Mouse (Mus musculus) lung, adult 2 months (tissue): Measurements from ENCODE around the gene Lrrc30. TPM values are rescaled to one million over a fixed set of nuclear protein-coding genes. Genes with fewer than 3 reads are reported as not detected.

Experiments
- DNase-seq: peaks from one replicate; pipeline ENCODE4 v3.0.0; 2022
- H3K4me1 ChIP-seq: fragments of 200-500 bp; 2 replicates; pipeline ENCODE4 v1.6.1; 2011; ENCODE audit warnings: low read length; ENCODE audit not compliant: control insufficient read depth, insufficient read depth
- H3K4me3 ChIP-seq: fragments of 200-500 bp; replicated peaks from 2 replicates; pipeline ENCODE3; 2011; ENCODE audit warnings: low read depth, mild to moderate bottlenecking, control low read depth, low read length; ENCODE audit errors: extremely low read depth
- CTCF ChIP-seq: fragments of 200-500 bp; IDR thresholded peaks from 2 replicates; pipeline ENCODE4 v1.5.1; 2011; ENCODE audit warnings: mild to moderate bottlenecking, low read length, control low read depth; ENCODE audit not compliant: insufficient read depth
- POLR2A ChIP-seq: fragments of 200-500 bp; IDR thresholded peaks from 2 replicates; pipeline ENCODE4 v1.6.1; 2011; ENCODE audit warnings: low read depth, mild to moderate bottlenecking, control low read depth, low read length, borderline replicate concordance; ENCODE audit errors: extremely low read depth
- WGBS: fragments of 180-500 bp; shearing (Covaris S2); methylation state at CpG from one replicate; pipeline ENCODE4 v1.1.7; 2018; 5-methylcytosine and 5-hydroxymethylcytosine counted together
- polyA plus RNA-seq: library from polyadenylated mRNA; depleted of rRNA; stranded (reverse); fragments of >200 nt; gene quantifications from 2 replicates; pipeline ENCODE4 v1.2.3, GENCODE M21; 2012; rRNA removed

Lrrc30 gene
- polyA plus RNA-seq, 1 experiment: not detected

DNA sequence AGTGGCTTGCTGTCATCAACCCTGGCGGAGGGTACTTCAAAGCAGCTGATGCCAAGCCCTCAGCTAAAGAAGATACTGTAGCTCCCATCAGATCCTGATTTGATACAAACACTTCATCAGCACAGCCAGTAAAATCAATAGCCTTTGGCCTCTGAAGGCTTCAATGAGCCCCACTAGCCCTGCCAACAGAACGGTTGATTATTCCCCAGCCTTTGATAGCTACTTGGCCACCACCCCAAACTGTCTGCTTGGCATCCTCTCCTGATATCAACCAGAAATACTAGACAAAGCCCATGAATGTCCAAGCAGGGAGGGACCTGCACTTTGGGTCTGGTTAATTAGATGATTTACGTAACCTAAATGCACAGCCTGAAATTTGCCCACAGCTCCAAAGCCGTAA, 30.0 kb downstream of the Lrrc30 start:
- peak; percentile 12 for DNase-seq
- Histone ChIP-seq H3K4me1 (peaks cover 2% of the 10 kb centered on the region), H3K4me3 (no peak overlapping the region)
- WGBS: 52% methylated on average over 4 of the region's 4 CpGs
- TF ChIP-seq POLR2A: no peak
- no peak for TF ChIP-seq CTCF

DNA sequence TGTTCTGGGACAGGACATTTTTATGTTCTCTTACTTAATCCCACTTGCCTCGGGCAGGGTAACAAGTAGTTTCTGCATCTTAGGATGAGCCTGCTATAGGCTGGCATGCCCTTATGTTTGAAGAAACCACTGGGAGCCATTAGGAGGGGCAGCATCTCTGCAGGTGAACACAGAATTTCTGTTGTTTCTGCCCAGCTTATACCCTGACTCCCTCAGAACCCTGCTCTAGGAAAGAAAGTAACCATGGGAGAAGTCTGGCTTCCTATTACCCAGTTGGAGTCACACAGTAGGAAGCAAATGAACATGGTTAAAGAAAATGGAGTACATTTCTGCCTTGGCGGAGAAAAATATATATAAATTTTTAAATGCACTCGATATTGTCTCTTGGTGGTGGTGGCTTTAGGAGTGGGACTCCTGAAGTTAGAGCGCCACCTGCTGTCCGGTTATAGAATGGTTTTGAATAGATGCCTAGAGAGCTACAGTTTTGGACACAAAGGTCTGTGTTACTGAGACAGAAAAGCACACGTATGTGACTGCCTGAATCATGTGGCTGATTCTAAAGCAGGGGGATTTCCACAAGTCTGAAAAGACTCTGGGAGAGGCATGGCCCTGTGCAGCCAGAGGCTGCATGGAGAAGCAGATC, 47.5 kb downstream of the Lrrc30 start:
- 16% methylated on average over 6 of the region's 6 CpGs for WGBS
- DNase-seq: peak; percentile 76

DNA sequence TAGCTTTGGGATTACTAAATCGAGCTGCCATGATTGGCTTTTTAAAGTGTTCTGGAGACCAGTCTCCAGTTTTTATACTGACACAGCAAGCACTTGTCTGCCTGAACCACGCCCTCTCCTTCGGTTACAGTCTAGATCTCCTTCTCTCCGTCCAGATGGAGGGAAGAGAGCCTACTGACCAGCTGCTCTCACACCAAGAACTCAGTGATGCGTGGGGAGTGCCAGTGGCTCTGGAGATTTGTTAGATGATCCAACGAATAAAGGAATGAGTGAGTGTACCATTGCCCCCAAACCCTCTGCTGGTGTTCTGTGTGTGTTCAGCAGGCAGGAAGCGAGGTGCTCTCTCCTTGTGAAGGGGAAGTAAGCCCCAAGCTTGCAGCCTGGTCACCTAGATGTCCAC, 48.0 kb downstream of the Lrrc30 start:
- no peak for TF ChIP-seq CTCF
- no peak for TF ChIP-seq POLR2A
- no peak overlapping the region for H3K4me3 ChIP-seq
- WGBS: 50% methylated on average over 7 of the region's 7 CpGs
- H3K4me1 ChIP-seq: peaks cover 7% of the 10 kb centered on the region
- DNase-seq: no peak

More for the DNA sequence above, 47.5 kb downstream of the Lrrc30 start:
- Histone ChIP-seq H3K4me3 (no peak overlapping the region), H3K4me1 (peaks cover 7% of the 10 kb centered on the region)
- TF ChIP-seq POLR2A (no peak), CTCF (peak; percentile 30; the same call in 1 of the 2 replicates)

DNA sequence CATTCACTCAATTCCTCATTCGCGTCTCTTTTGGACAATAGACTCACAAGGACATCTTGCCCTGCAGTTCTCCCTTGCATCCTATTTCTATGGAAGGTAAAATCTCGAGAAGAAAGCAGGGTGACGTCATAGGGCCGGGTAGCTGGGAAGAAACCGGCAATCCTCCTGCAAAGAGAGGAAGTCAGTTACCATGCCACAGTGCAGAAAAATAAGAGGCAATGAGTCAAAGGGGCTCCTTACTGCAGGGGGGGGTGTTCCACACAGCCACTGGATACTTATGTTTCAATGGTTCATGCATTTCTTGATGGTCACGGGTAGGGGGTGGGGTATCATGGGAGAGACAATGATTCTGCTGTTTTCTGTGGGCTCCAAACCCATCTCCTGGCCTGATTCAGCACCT, 49.1 kb downstream of the Lrrc30 start:
- WGBS: 44% methylated on average over 7 of the region's 7 CpGs
- Histone ChIP-seq H3K4me1 (peaks cover 7% of the 10 kb centered on the region), H3K4me3 (no peak overlapping the region)
- TF ChIP-seq CTCF (no peak), POLR2A (no peak)
- DNase-seq: no peak

DNA sequence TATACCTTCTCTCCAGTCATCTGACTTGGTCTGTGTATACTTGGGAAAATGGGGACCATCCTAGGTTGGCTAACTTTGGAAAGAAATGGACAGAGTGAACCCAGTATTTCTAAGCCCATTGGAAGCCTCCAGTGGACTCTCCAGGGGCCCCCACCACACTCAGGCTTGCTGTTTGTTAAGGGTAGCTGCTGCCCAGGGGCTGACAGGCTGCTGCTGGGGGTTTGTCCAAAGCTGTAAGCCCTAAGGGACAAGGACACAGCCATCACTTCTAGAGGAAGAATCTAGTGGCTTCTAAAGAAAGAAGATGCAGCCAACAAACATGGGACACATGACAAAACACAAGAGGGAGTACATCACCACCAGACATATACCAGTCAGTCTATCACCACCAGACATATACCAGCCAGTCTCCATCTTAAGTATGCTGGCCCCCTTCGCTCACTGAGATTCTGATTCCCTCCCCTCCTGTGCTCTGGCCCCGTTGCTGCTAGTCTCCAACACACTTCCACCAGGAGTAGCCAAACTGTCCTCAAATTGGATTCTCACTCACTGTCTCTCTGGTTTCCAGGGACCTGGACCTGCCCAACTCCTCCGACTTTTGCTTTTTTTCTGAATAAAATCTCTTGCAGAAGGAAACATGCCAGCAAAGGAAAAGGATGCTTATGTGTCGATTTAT, 49.7 kb downstream of the Lrrc30 start:
- no peak for TF ChIP-seq POLR2A
- no peak for TF ChIP-seq CTCF
- Histone ChIP-seq H3K4me1 (peaks cover 7% of the 10 kb centered on the region), H3K4me3 (no peak overlapping the region)
- 80% methylated on average over 4 of the region's 4 CpGs for WGBS
- DNase-seq: no peak

DNA sequence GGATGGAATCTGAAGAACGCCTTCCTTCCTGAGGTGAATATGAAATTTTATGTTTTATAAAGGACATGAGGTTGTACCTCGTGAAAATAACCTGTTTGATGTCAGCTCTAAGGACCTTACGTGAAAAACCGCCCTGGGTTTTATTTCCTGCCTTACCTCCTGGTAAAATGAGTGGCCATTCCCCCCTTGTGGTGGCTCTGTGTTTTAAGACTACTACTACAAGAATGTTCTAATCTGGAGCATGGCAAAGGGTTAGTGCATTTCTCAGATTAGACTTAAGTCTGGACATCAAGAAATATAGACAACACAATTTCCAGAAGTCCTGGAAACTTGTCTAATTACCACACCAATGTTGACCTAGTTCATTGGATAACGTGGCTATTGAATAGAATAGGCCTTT, 50.7 kb downstream of the Lrrc30 start:
- H3K4me1 ChIP-seq: peaks cover 7% of the 10 kb centered on the region
- no peak for DNase-seq
- 59% methylated on average over 5 of the region's 5 CpGs for WGBS
- no peak overlapping the region for H3K4me3 ChIP-seq
- TF ChIP-seq CTCF (no peak), POLR2A (no peak)

Other genes with a start within 250 kb of the Lrrc30 start
- 0.17 and 0.63 TPM in 2 replicates for gene Lama1, start 64.5 kb upstream of the Lrrc30 start, polyA plus RNA-seq